Mouse (Mus musculus): ENCODE measurements around the gene Stxbp2.

GRCm38 (mm10) chr8:3586993-3587390, 43.8 kb upstream of the Stxbp2 start, which contains the start of gene Camsap3:
- no peak for TF ChIP-seq CTCF (IDR thresholded peaks at IDR 0.05; ENCODE audit: extremely low read depth, insufficient read length, insufficient replicate concordance, low read depth, low read length)
- TF ChIP-seq POLR2A (IDR thresholded peaks at IDR 0.05; ENCODE audit: low read depth, low read length): no peak
